Mouse (Mus musculus) small intestine, adult 2 months (tissue): ENCODE results near the gene Atp6v0b.

Experiments used
- CTCF ChIP-seq: fragments of 200-500 bp; IDR thresholded peaks from 2 replicates; pipeline ENCODE4 v1.5.1; 2012; ENCODE audit warnings: low read depth, mild to moderate bottlenecking, control low read depth, inconsistent platforms, low read length, moderate library complexity, mixed read lengths; ENCODE audit not compliant: insufficient replicate concordance, insufficient read length; ENCODE audit errors: extremely low read depth
- POLR2A ChIP-seq: fragments of 200-500 bp; IDR thresholded peaks from 2 replicates; pipeline ENCODE4 v1.6.1; 2012; ENCODE audit warnings: low read depth, mild to moderate bottlenecking, control low read depth, inconsistent platforms, low read length, moderate library complexity

GRCm38 (mm10) chr4:117889471-117889870 lies 2.3 kb upstream of the Atp6v0b start:
- TF ChIP-seq CTCF (no peak), POLR2A (no peak)
